Mouse (Mus musculus) heart, postnatal 10 days (tissue): ENCODE measurements at regions not wholly inside any gene's neighbourhood (a gene's known extent, or its start where the extent isn't known, plus 50 kb on each side); places are given as distances from the start of the nearest gene placed in this dataset.

ENCODE experiments used
- DNase-seq, 2 experiments: peaks; one replicate each; pipeline ENCODE4 v3.0.0; 2021
- intact Hi-C: fragments of 180-260 bp; cut with DNase I; formaldehyde crosslinking; loops from one replicate; pipeline ENCODE4 v1.15.1; 2025

DNA sequence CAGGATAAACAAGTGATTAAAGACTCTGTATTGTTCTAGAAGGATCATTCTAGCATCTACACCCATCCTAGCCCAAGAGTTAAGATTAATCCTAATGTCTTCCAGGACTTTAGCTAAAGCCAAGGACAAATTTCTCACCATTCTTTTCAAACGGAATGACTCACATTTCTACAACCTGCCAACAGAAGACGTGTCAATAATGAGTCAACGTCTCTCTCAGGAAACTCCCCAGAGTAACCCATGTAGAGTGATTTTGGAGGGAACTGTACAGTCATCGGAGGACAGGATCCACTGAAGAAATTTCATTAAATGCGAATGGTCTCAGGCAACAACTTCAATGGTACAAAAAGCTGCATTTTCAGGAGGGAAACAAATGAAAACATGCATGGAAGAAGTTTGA is 71.2 kb upstream of the Arsj start:
- intact Hi-C loops, result no loop called here
- peak; percentile 24 to 32 for DNase-seq

DNA sequence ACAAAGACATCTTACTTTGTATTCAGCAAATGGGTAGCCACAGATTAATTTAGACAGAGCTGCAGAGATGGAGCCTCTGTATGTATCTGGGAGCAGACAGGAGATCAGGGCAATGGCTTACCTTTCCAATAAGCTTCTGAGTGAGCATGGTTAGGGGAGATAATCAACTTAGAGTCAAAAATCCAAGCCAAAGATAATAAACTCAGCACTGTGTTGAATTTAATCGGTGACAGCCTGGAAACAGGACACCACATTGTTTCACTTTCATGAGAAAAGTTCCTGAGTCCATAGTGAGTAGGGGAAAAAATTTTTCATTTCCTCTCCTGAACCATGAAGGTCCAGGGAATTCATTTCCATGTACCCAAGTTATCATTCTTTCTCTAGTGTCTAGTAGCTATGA is 70.7 kb upstream of the Arsj start:
- DNase-seq, result no peak
- intact Hi-C loops, result no loop called here

DNA sequence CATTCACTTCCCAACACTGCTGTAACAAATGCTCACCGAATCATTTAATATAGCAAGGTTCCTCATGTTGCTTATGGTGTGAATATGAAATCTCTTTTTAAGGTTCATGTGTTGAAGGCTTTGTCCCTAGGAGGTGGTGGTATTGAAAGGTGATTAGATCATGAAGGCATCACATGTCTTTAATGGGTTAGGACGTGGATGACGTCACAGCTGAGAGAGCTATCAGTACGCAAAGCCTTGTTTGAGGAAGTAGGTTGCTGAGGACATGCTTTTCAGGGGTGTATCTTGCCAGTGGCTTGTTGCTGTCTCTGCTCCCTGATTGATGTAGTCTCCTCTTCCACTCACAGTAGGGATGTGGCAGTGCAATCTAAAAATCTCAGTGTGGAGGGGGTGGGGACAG is 69.8 kb upstream of the Arsj start:
- DNase-seq, result no peak
- intact Hi-C loops, result no loop called here

DNA sequence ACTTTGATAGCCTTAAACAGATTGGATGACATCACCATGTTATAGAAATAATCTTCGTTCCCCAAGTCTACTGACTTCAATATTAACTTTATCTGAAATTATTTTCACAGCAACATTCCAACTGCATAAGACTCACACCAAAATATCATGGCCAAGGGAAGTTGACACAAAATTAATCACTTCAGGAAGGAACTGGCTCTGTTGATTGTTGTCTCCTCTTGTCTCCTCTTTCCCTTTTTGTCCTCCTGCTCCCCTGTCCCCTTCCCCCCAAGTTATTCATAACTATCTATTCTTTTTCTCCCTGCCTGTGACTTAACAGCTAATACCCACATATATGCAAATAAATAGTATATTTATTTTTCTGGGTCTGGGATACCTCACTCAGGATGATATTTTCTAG is 67.6 kb upstream of the Arsj start:
- no peak for DNase-seq
- intact Hi-C loops, result no loop called here

DNA sequence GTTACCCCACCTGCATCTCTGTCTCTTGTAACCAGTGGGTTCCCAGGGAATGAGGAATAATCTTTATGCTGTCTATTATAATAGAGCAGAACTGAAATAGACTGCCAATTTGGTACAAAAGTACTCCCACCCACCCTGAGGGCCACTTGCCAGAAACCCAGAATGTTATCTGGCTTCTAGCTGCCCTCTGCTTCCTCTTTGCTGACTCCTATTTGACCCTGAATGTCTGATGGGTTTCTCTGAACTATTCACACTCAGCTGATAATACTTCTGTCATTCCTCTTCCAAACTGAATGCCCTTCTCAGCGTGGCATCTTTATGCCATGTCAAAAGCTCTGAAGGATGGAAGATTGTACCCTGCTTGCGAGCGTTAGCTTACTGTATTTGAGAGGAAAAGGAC is 64.2 kb upstream of the Arsj start:
- intact Hi-C loops, result no loop called here
- no peak for DNase-seq

DNA sequence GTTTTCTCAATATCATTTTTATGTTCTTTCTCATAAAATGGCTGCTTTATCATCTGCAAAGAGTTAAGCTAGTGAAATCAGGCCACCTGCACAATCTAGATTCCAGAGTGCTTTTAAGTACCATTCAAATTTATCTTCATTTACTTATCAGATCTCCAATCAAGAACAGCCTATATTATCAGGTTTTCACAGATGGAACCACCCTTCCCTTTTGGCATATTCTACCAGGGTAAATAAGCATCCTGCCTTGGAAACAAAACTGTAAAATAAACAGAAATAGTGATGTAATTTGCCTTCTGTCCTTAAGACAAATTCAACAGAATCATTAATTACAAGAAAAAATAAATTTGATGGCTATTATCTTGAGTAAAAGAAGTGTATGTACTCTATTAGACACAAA is 55.2 kb upstream of the Arsj start:
- no peak for DNase-seq
- intact Hi-C loops, result no loop called here
